12 mouse cellular contexts compared by ENCODE assay signal in genomic region chr2:164522280-164522679, GRCm38 (mm10). TPM values are rescaled to one million over a fixed set of nuclear protein-coding genes. Genes with fewer than 3 reads are reported as not detected.
DNase-seq lines count a peak whose midpoint lies in the region; ATAC-seq lines count a peak whose summit lies in the region.
"Had no signal": no experiment of that assay in that cellular context is flagged by ENCODE, and none has a peak within 500 bp of the region (broad histone marks: within the 10 kb centered on the region; RNA-seq: fewer than 3 reads in every experiment).

No protein-coding gene starts in this region.

- peak overlapping the region; percentile 78 for H3K27ac ChIP-seq in embryonic facial prominence, embryonic 13.5 days
- H3K27ac ChIP-seq in embryonic facial prominence, embryonic 10.5 days (replicated peaks): no peak overlapping the region
- H3K27ac ChIP-seq in limb, embryonic 15.5 days: peak overlapping the region; percentile 39
- H3K27ac ChIP-seq in intestine, embryonic 16.5 days (ENCODE audit: low read length): no peak overlapping the region
- H3K27ac ChIP-seq in hindbrain, embryonic 14.5 days: no peak overlapping the region
- H3K27ac ChIP-seq: embryonic facial prominence, embryonic 12.5 days; heart, embryonic 13.5 days; macrophage had no signal

- H3K4me1 ChIP-seq in embryonic facial prominence, embryonic 13.5 days: peaks cover 25% of the 10 kb centered on the region
- peaks cover 16% of the 10 kb centered on the region for H3K4me1 ChIP-seq in embryonic facial prominence, embryonic 10.5 days
- peaks cover 27% of the 10 kb centered on the region for H3K4me1 ChIP-seq in limb, embryonic 15.5 days
- H3K4me1 ChIP-seq in intestine, embryonic 16.5 days (ENCODE audit: control insufficient read depth, insufficient read depth, low read length): peaks cover 8% of the 10 kb centered on the region; the same call in 1 of the 2 replicates
- H3K4me1 ChIP-seq in hindbrain, embryonic 14.5 days (replicated peaks; ENCODE audit: control insufficient read depth, insufficient read depth, low read length): no peaks in the 10 kb centered on the region; the same call in 1 of the 2 replicates

- DNase-seq in embryonic facial prominence, embryonic 10.5 days (ENCODE audit: low spot score): no peak
- peak; percentile 30 for DNase-seq in thymus, postnatal 0 days (ENCODE audit: low spot score)
- no peak for DNase-seq in thymus, postnatal 10 days (ENCODE audit: low spot score in 2 of 2)
- DNase-seq in left cerebral cortex, adult 11 months (ENCODE audit: low spot score): no peak
- no peak for DNase-seq in hindbrain, embryonic 14.5 days (ENCODE audit: low spot score)

- H3K27me3 ChIP-seq in embryonic facial prominence, embryonic 13.5 days: no peaks in the 10 kb centered on the region
- H3K27me3 ChIP-seq in embryonic facial prominence, embryonic 10.5 days (replicated peaks; ENCODE audit: low read depth, poor library complexity, severe bottlenecking): peaks cover 19% of the 10 kb centered on the region
- no peaks in the 10 kb centered on the region for H3K27me3 ChIP-seq in limb, embryonic 15.5 days
- H3K27me3 ChIP-seq in intestine, embryonic 16.5 days (replicated peaks; ENCODE audit: control insufficient read depth, insufficient read depth, low read length): no peaks in the 10 kb centered on the region
- H3K27me3 ChIP-seq in hindbrain, embryonic 14.5 days (ENCODE audit: control insufficient read depth, insufficient read depth, low read length): no peaks in the 10 kb centered on the region
- H3K27me3 ChIP-seq: embryonic facial prominence, embryonic 12.5 days had no signal

- WGBS in embryonic facial prominence, embryonic 13.5 days: 9% methylated on average over 8 of the region's 8 CpGs
- 21% methylated on average over 8 of the region's 8 CpGs for WGBS in embryonic facial prominence, embryonic 10.5 days
- 10% methylated on average over 8 of the region's 8 CpGs for WGBS in limb, embryonic 15.5 days
- 38% methylated on average over 8 of the region's 8 CpGs for WGBS in intestine, embryonic 16.5 days
- 34% methylated on average over 8 of the region's 8 CpGs for WGBS in hindbrain, embryonic 14.5 days

- 0 out of 2 replicates have a peak, but pooled peaks have one; percentile 48 for ATAC-seq in embryonic facial prominence, embryonic 13.5 days (ENCODE audit: insufficient number of reproducible peaks, insufficient read depth, low FRiP score, low TSS enrichment, low read depth)
- no peak for ATAC-seq in limb, embryonic 15.5 days (ENCODE audit: insufficient number of reproducible peaks, low FRiP score, low TSS enrichment, low read depth)
- no peak for ATAC-seq in intestine, embryonic 16.5 days
- ATAC-seq in hindbrain, embryonic 14.5 days (ENCODE audit: low FRiP score): no peak

- peak overlapping the region; percentile 20 for H3K4me3 ChIP-seq in embryonic facial prominence, embryonic 13.5 days
- no peak overlapping the region for H3K4me3 ChIP-seq in embryonic facial prominence, embryonic 10.5 days
- no peak overlapping the region for H3K4me3 ChIP-seq in limb, embryonic 15.5 days
- H3K4me3 ChIP-seq in intestine, embryonic 16.5 days (ENCODE audit: low read length): no peak overlapping the region
- no peak overlapping the region for H3K4me3 ChIP-seq in hindbrain, embryonic 14.5 days (replicated peaks; ENCODE audit: low read length)
- H3K4me3 ChIP-seq: embryonic facial prominence, embryonic 12.5 days; heart, embryonic 13.5 days had no signal

- H3K9me3 ChIP-seq in embryonic facial prominence, embryonic 13.5 days: peaks cover 16% of the 10 kb centered on the region; the same call in 1 of the 2 replicates
- H3K9me3 ChIP-seq in embryonic facial prominence, embryonic 10.5 days: peaks cover 12% of the 10 kb centered on the region; the same call in 1 of the 2 replicates
- H3K9me3 ChIP-seq in limb, embryonic 15.5 days: no peaks in the 10 kb centered on the region
- no peaks in the 10 kb centered on the region for H3K9me3 ChIP-seq in intestine, embryonic 16.5 days (ENCODE audit: control insufficient read depth, low read length)
- no peaks in the 10 kb centered on the region for H3K9me3 ChIP-seq in hindbrain, embryonic 14.5 days (ENCODE audit: control insufficient read depth, low read length)

- no peak overlapping the region for H3K9ac ChIP-seq in embryonic facial prominence, embryonic 13.5 days
- no peak overlapping the region for H3K9ac ChIP-seq in limb, embryonic 15.5 days
- no peak overlapping the region for H3K9ac ChIP-seq in intestine, embryonic 16.5 days (ENCODE audit: low read depth, low read length)
- H3K9ac ChIP-seq in hindbrain, embryonic 14.5 days: no peak overlapping the region
- H3K9ac ChIP-seq: embryonic facial prominence, embryonic 12.5 days; heart, embryonic 13.5 days had no signal

- H3K36me3 ChIP-seq in embryonic facial prominence, embryonic 13.5 days: no peaks in the 10 kb centered on the region
- no peaks in the 10 kb centered on the region for H3K36me3 ChIP-seq in embryonic facial prominence, embryonic 10.5 days (replicated peaks)
- no peaks in the 10 kb centered on the region for H3K36me3 ChIP-seq in limb, embryonic 15.5 days
- no peaks in the 10 kb centered on the region for H3K36me3 ChIP-seq in intestine, embryonic 16.5 days (ENCODE audit: control insufficient read depth, insufficient read depth, low read length)
- no peaks in the 10 kb centered on the region for H3K36me3 ChIP-seq in hindbrain, embryonic 14.5 days (replicated peaks; ENCODE audit: control insufficient read depth, insufficient read depth)
- H3K36me3 ChIP-seq: embryonic facial prominence, embryonic 12.5 days; heart, embryonic 13.5 days had no signal

- peak overlapping the region; percentile 43 for H3K4me2 ChIP-seq in embryonic facial prominence, embryonic 13.5 days
- H3K4me2 ChIP-seq in limb, embryonic 15.5 days: peak overlapping the region; percentile 10; the same call in 1 of the 2 replicates
- no peak overlapping the region for H3K4me2 ChIP-seq in intestine, embryonic 16.5 days (ENCODE audit: low read depth, low read length)
- H3K4me2 ChIP-seq in hindbrain, embryonic 14.5 days (replicated peaks): no peak overlapping the region
- H3K4me2 ChIP-seq: heart, embryonic 13.5 days had no signal

RNA-seq across cellular contexts. Expression of gene Pigt, which starts 25.0 kb away (rescaled TPM):
- 49.6 and 52.6 TPM in 2 replicates for polyA plus RNA-seq in embryonic facial prominence, embryonic 13.5 days (2015; fragmentation: Nextera tagmentation; extraction: Ambion mirVana)
- polyA plus RNA-seq in embryonic facial prominence, embryonic 10.5 days (2016; fragmentation: Nextera tagmentation; extraction: Ambion mirVana): 34.8 and 38.1 TPM in 2 replicates
- 47.2 and 51.1 TPM in 2 replicates for polyA plus RNA-seq in thymus, postnatal 0 days (2015; fragmentation: Nextera tagmentation; extraction: Ambion mirVana)
- polyA plus RNA-seq in limb, embryonic 15.5 days (2015; fragmentation: Nextera tagmentation; extraction: Ambion mirVana): 65.0 and 67.5 TPM in 2 replicates
- polyA plus RNA-seq in intestine, embryonic 16.5 days (2015; fragmentation: Nextera tagmentation; extraction: Ambion mirVana): 59.1 and 61.4 TPM in 2 replicates
- 109 and 110 TPM in 2 replicates for polyA plus RNA-seq in hindbrain, embryonic 14.5 days (2014; fragmentation: Nextera tagmentation; extraction: Ambion mirVana)

RNA-seq across cellular contexts. Expression of gene Dbndd2, which starts 36.4 kb away (rescaled TPM):
- polyA plus RNA-seq in embryonic facial prominence, embryonic 13.5 days (2015; fragmentation: Nextera tagmentation; extraction: Ambion mirVana): 2.1 and 3.0 TPM in 2 replicates
- 1.8 TPM in 2 replicates for polyA plus RNA-seq in embryonic facial prominence, embryonic 10.5 days (2016; fragmentation: Nextera tagmentation; extraction: Ambion mirVana)
- polyA plus RNA-seq in thymus, postnatal 0 days (2015; fragmentation: Nextera tagmentation; extraction: Ambion mirVana): 12.6 and 15.3 TPM in 2 replicates
- polyA plus RNA-seq in limb, embryonic 15.5 days (2015; fragmentation: Nextera tagmentation; extraction: Ambion mirVana): 6.3 and 6.9 TPM in 2 replicates
- polyA plus RNA-seq in intestine, embryonic 16.5 days (2015; fragmentation: Nextera tagmentation; extraction: Ambion mirVana): 16.0 and 16.4 TPM in 2 replicates
- 13.8 and 14.4 TPM in 2 replicates for polyA plus RNA-seq in hindbrain, embryonic 14.5 days (2014; fragmentation: Nextera tagmentation; extraction: Ambion mirVana)

RNA-seq across cellular contexts. Expression of gene Wfdc2, which starts 39.9 kb away (rescaled TPM):
- polyA plus RNA-seq in embryonic facial prominence, embryonic 13.5 days (2015; fragmentation: Nextera tagmentation; extraction: Ambion mirVana): 46.5 and 53.4 TPM in 2 replicates
- 59.8 and 62.7 TPM in 2 replicates for polyA plus RNA-seq in embryonic facial prominence, embryonic 10.5 days (2016; fragmentation: Nextera tagmentation; extraction: Ambion mirVana)
- 51.3 and 53.4 TPM in 2 replicates for polyA plus RNA-seq in thymus, postnatal 0 days (2015; fragmentation: Nextera tagmentation; extraction: Ambion mirVana)
- 18.3 and 31.2 TPM in 2 replicates for polyA plus RNA-seq in limb, embryonic 15.5 days (2015; fragmentation: Nextera tagmentation; extraction: Ambion mirVana)
- polyA plus RNA-seq in intestine, embryonic 16.5 days (2015; fragmentation: Nextera tagmentation; extraction: Ambion mirVana): 36.8 and 42.4 TPM in 2 replicates
- polyA plus RNA-seq in hindbrain, embryonic 14.5 days (2014; fragmentation: Nextera tagmentation; extraction: Ambion mirVana): 2.4 and 4.0 TPM in 2 replicates
- polyA plus RNA-seq: macrophage had no signal

RNA-seq across cellular contexts. Expression of gene Trp53tg5, which starts 48.8 kb away (rescaled TPM):
- not detected in 2 replicates for polyA plus RNA-seq in embryonic facial prominence, embryonic 13.5 days (2015; fragmentation: Nextera tagmentation; extraction: Ambion mirVana)
- polyA plus RNA-seq in embryonic facial prominence, embryonic 10.5 days (2016; fragmentation: Nextera tagmentation; extraction: Ambion mirVana): not detected in 2 replicates
- polyA plus RNA-seq in thymus, postnatal 0 days (2015; fragmentation: Nextera tagmentation; extraction: Ambion mirVana): not detected in 2 replicates
- polyA plus RNA-seq in limb, embryonic 15.5 days (2015; fragmentation: Nextera tagmentation; extraction: Ambion mirVana): not detected in 2 replicates
- polyA plus RNA-seq in intestine, embryonic 16.5 days (2015; fragmentation: Nextera tagmentation; extraction: Ambion mirVana): not detected in 2 replicates
- 0.28 TPM in 1 of 2 replicates, not detected in the other for polyA plus RNA-seq in hindbrain, embryonic 14.5 days (2014; fragmentation: Nextera tagmentation; extraction: Ambion mirVana)
- polyA plus RNA-seq: embryonic facial prominence, embryonic 12.5 days; heart, embryonic 13.5 days; intestine, embryonic 14.5 days; macrophage had no signal

RNA-seq across cellular contexts. Expression of gene Spint3, which starts 51.0 kb away (rescaled TPM):
- polyA plus RNA-seq in embryonic facial prominence, embryonic 13.5 days (2015; fragmentation: Nextera tagmentation; extraction: Ambion mirVana): not detected in 2 replicates
- not detected in 2 replicates for polyA plus RNA-seq in embryonic facial prominence, embryonic 10.5 days (2016; fragmentation: Nextera tagmentation; extraction: Ambion mirVana)
- not detected in 2 replicates for polyA plus RNA-seq in thymus, postnatal 0 days (2015; fragmentation: Nextera tagmentation; extraction: Ambion mirVana)
- not detected in 2 replicates for polyA plus RNA-seq in limb, embryonic 15.5 days (2015; fragmentation: Nextera tagmentation; extraction: Ambion mirVana)
- not detected in 2 replicates for polyA plus RNA-seq in intestine, embryonic 16.5 days (2015; fragmentation: Nextera tagmentation; extraction: Ambion mirVana)
- not detected in 2 replicates for polyA plus RNA-seq in hindbrain, embryonic 14.5 days (2014; fragmentation: Nextera tagmentation; extraction: Ambion mirVana)
- polyA plus RNA-seq: embryonic facial prominence, embryonic 12.5 days; heart, embryonic 13.5 days; intestine, embryonic 14.5 days; macrophage had no signal

Comparison
In these comparisons a context has a peak if more than half of its experiments do, and no peak if none do; other contexts are left out.
1. H3K27ac ChIP-seq: peak in embryonic facial prominence, embryonic 13.5 days (single experiment) and limb, embryonic 15.5 days (single experiment); none in embryonic facial prominence, embryonic 10.5 days (single experiment), intestine, embryonic 16.5 days (single experiment) and hindbrain, embryonic 14.5 days (single experiment).
2. H3K4me2 ChIP-seq: peak in embryonic facial prominence, embryonic 13.5 days (single experiment) and limb, embryonic 15.5 days (single experiment); none in intestine, embryonic 16.5 days (single experiment) and hindbrain, embryonic 14.5 days (single experiment).